Mouse (Mus musculus): ENCODE data around the gene Ampd3. TPM values are rescaled to one million over a fixed set of nuclear protein-coding genes. Genes with fewer than 3 reads are reported as not detected.

Ampd3 gene
- 10 to 100 TPM; 22.0 to 24.2 TPM for total RNA-seq (2021)

DNA sequence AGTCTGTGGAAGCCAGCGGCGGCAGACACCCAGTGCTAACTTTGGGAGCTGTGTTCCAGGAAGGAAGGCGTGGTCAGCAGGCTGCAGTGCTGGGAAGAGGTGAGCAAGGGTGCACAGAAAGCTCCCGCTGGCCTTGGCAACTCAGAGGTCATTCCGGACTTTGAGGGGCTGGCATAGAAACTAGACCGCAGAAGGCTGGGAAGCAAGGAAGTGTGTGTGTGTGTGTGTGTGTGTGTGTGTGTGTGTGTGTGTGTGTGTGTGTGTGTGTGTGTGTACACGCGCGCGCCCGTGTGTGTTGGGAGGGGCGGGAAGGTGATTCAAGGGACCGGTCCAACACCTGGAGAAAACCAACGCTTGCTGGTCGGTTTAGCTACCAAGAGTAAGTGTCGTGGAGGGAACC lies at the start of gene Ampd3:
TSS of gene Ampd3 (plus strand) at position 206 of the 400 bp plus-strand sequence.
- no peak for DNase-seq (ENCODE audit: low spot score in 2 of 2)
- intact Hi-C loops (cut with DNase I), result no loop called here

DNA sequence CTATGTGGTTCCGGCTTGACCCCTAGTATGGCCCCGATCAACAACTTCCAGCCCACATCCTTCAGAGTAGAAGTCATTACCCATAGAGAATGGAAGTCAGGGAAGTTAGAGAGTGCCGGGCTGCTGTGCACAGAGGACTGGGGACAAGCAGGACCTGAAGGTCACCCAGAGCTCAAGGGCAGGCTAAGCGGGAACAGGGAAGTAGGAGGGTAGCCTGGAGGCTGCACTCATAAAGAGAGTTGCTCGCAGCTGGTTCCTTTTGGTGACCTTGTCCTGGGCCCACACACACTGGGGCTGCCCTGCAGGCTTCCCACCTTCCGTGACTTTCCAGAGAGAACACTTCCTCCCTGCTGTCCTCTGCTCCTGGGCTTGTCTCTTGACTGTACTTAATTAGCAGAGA lies 49.5 kb upstream of the Ampd3 start:
- intact Hi-C loops (cut with DNase I), result no loop called here
- DNase-seq (ENCODE audit: low spot score in 2 of 2), result no peak

DNA sequence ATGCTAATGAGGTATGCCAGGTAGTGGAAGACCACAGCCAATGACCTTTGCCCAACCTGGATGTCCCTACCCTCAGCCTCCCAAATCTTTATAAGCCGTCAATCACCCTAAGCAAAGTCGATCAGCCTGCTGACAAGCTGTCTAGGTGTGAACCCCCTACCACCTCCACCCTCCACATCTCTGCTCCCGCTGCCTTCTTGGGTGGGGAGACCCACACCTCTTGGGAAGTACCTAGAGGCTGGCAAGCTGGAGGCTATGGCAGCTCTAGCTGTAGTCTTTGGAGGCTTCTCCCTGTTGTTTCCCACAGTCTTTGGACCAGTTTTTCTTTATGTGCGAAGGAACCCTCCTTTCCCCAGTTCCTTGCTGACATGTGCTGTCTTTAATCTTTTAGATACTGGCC lies 48.1 kb upstream of the Ampd3 start:
- no peak for DNase-seq (ENCODE audit: low spot score in 2 of 2)
- intact Hi-C loops (cut with DNase I), result no loop called here

DNA sequence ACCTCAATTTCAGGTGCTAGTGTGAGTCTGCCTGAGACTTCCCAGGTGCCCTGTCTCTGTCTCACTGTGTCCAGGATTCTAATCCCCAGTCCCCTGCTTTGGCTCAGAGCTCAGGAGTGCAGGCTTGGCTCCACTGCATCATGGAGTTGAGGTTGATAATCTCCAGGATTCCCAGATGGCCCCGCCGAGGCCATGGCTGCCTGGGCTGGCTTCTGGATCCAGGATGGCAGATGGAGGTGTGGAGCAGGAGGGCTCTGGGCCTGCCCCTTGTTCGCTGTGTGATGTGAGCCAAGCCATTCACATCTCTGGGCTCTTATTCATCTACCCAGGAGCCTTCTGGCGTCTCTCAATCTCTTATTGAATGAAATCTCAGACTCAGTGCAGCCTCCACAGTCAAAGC lies 45.8 kb upstream of the Ampd3 start:
- intact Hi-C loops (cut with DNase I), result no loop called here
- no peak for DNase-seq (ENCODE audit: low spot score in 2 of 2)

DNA sequence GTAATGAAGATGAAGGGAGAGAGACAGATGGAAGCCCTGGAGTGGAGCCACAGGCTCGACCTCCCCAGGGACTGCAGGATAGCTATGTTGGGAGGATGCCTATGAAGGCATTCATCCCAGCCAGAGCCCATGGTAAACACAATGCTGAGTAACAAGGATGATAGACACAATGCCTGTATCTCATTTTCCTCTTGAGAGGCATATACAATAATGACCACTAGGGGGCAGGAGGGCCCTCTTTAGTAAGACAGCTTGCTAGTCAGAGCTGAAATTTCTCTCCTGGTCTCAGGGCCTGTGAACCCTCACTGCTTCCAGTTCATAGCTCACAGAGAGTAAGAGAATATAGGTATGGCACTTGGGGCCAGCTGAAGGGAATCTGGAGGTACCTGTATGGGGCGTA lies 41.0 kb upstream of the Ampd3 start:
- DNase-seq (ENCODE audit: low spot score in 2 of 2), result peak; percentile 56 to 81
- intact Hi-C loops (cut with DNase I), result loop anchor here (1.0 to 5.0 kb wide), 3 partner anchors 74 to 288 kb away; no protein-coding TSS in a partner anchor

DNA sequence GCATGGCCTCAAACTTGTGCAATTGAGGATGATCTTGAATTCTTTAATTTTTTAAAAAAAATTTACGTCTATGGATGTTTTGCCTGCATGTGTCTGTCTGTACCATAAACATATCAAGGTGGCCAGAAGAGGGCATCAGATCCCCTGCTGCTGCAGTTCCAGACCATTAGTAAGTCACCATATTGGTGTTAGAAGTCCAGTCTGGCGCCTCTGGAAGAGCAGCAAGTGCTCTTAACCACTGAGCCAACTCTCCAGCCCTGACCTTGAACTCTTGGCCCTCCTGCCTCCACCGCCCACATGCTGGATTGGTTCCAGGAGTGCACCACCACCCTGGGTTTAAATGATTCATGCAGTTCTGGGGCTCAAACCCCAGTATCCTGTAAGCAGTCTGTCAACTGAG lies 39.1 kb upstream of the Ampd3 start:
- DNase-seq (ENCODE audit: low spot score in 2 of 2), result peak in 1 of 2 experiments; percentile 45
- intact Hi-C loops (cut with DNase I), result loop anchor here (5.0 kb wide), 1 partner anchor 198 kb away; no protein-coding TSS in a partner anchor

DNA sequence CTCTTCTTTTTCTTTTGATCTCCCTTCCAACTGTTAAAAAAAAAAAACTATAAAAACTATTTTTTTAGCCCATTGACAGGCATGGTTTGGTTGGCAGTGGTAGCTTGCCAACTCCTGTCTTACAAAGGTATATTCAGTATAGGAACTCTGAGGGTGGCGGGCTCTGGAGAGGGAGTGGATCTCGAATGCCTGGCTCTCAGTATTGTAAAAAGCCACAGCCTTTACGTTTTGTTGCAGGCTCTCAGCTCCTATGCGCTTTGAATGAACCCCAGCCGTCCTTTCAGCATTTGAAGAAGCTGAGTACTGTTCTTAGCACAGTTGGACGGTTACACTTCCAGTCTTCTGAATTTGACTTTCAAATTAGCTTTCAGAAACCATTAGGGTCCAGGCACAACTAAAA lies 38.7 kb upstream of the Ampd3 start:
- no peak for DNase-seq (ENCODE audit: low spot score in 2 of 2)
- intact Hi-C loops (cut with DNase I), result loop anchor here (5.0 kb wide), 1 partner anchor 198 kb away; no protein-coding TSS in a partner anchor

DNA sequence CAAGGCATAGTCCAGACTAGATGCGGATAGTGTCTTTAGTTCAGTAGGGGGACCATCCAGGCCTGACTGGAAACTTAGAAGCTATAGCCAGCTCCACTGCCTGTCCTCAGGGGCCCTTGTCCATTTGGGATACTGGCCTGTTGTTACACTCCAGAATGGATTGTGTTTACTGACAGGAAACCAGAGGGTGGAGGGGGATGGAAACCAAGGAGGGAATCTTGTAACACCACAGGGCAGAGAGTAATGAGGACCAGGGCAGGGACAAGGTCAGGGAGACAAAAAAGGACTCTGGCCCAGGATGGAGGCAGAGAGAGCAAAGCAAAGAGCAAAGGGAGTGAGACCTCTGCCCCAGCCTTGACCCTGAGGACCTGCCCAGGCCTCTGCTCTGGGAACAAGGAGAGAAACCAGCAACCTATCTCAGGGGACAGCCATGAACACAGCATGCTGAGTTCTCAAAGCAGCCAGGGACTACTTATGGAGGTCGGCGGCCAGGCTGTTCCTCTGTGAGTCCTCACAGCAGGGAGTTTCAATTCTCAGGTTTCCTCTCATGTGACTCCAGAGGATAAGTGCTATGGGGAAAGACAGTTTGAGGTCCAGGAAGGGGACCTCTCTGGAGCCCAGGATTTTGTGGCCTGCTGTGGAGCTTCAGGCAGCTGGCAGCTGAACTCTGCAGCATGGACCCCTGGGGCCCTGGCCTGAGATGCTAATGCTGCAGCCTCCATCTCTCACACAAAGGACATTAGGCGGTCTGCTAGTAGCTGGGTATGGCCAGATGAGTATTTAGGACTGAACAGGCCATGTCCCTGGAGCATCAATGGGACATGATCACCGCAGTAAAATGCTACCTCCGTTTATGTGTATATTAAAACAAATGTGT lies 36.7 kb upstream of the Ampd3 start:
- intact Hi-C loops (cut with DNase I), result no loop called here
- no peak for DNase-seq (ENCODE audit: low spot score in 2 of 2)

DNA sequence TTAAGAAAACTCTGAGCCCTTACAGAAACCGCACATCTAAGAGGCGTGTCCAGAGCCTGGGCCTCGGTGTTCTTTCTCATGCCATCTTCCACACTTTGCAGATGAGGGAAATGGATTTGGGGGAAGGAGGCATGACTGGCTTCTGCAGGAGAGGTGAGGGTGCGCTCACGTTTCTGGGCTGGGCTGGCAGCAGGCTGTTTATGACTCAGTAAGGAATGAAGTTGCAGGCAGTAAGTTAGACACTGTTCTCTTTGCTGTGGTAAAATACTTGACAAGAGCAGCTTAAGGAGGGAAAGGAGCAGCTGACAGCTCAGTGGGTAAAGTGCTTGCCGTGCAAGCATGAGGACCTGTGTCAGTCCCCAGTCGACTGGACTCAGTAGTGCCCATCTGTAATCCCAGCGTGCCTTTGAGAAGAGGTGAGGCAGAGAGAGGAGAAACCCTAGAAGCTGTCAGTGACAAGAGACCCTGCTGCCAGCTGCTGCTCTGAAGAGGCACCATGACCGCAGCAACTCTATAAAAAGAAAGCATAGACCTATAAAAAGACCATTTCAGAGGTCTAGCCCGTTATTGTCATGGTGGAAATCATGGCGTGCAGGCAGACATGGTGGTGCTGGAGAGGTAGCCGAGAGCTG lies 35.9 kb upstream of the Ampd3 start:
- intact Hi-C loops (cut with DNase I), result no loop called here
- DNase-seq (ENCODE audit: low spot score in 2 of 2), result no peak

DNA sequence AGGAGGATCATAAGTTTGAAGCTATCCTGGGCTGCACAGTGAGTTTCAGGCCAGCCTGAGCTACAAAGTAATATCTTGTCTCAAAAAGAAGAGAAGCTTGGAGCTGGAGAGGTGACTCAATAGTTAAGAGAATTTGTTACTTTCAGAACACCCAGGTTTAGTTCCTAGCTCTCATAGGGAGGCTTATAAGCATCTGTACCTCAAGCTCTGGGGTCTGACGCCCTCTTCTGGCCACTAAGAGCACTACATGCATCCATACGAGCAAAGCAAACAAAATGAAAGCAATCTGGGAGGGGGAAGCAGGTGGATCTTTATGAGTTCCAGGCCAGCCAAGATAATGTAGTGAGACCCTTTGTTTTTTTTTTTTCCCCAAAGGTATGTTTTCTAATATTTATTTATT lies 31.1 kb upstream of the Ampd3 start:
- intact Hi-C loops (cut with DNase I), result no loop called here
- DNase-seq (ENCODE audit: low spot score in 2 of 2), result no peak

DNA sequence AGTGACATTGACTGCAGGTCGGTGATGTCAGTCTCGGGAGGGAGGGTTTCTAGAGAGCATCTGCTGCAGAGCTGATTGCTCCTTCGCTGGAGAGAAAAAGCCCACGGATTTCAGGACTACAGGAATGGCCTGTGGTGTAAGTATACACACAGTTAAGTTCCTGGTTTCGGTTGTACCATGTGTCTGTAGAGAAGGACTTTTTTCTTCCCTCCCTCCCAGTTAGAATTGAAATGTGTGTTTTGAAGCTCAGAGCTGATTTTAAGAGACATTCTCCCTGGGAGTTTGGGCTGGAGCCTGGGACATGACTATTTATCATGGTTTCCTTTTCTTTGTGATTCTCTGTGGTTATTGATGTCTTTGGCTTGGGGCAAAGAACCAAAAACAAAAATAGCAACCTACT lies 28.2 kb upstream of the Ampd3 start:
- DNase-seq (ENCODE audit: low spot score in 2 of 2), result no peak
- intact Hi-C loops (cut with DNase I), result no loop called here

DNA sequence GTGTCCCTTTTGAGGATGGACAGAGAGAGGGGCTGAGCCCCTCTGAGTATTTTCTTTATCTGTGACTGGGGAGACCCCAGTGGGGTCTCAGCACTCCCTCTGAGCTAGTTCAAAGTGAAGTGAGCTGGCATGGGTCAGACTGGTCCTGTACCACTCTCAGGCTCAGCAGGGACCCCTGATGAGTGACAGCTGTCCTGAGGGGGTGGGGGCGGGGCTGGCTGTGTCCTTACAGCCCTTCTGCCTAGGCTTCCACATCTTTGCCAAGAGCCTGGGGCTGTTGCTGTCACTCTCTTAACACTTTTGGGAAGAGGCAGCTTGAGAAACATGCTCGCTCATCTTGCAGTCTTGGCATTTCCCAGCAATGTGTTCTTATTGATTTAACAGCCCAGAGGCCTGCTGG lies 27.8 kb upstream of the Ampd3 start:
- intact Hi-C loops (cut with DNase I), result no loop called here
- DNase-seq (ENCODE audit: low spot score in 2 of 2), result no peak

DNA sequence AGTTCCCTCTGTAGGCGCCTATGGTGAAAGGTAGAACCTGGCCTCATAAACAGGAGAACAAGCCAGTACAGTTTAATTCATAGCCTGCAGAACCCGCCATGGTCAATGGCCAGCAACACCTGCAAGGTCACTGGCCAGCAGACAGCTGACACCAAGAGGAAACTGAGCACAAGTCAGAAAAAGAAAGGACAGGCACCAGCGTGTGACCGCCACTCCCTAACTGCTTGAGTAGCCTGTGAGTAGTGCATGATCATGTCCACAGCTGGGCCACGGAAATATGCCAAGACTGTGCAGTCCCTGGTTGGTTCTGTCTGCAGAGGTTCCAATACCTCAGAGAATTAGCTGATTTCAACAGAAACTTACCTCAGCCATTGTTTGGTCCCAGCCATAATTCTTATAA lies 26.0 kb upstream of the Ampd3 start:
- intact Hi-C loops (cut with DNase I), result no loop called here
- no peak for DNase-seq (ENCODE audit: low spot score in 2 of 2)

DNA sequence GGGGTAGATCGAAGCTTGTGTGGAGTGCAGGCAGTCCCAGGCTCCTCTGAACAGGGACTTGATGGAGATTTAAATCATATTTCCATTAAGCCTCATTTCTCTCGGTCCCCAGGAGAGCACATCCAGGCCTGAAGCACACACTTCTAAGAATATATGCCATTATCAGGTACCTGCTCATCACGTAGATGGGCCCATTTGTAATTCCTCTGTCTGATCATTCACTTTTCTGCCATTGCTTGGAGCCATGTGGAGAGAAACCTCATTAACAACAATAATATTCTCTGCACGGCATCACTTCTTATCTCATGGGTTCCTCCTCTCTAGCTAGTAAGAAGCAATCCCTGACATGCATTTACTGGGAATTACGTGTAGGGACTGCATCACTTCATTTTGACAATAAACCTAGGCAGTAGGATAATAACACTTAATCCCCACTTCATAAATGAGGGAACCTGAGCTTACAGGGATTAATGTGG lies 21.9 kb upstream of the Ampd3 start:
- intact Hi-C loops (cut with DNase I), result no loop called here
- DNase-seq (ENCODE audit: low spot score in 2 of 2), result no peak

DNA sequence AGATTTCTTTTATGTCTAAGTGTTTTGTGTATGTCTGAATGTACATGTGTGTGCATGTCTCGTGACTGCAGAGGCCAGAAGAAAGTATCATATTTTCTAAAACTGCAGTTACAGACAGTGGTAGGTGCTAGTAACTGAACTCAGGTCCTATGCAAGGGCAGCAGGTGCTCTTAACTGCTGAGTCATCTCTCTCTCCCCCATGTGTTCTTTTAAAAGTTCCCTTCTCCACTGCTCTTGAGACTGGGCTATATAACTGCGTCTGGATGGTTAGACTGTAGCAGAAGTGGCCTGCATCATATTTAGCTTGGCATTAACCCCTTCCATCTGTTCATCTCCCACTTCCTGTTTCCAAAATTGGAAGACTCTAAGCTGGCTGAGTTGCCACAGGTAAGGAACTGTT lies 21.2 kb upstream of the Ampd3 start:
- DNase-seq (ENCODE audit: low spot score in 2 of 2), result no peak
- intact Hi-C loops (cut with DNase I), result no loop called here

DNA sequence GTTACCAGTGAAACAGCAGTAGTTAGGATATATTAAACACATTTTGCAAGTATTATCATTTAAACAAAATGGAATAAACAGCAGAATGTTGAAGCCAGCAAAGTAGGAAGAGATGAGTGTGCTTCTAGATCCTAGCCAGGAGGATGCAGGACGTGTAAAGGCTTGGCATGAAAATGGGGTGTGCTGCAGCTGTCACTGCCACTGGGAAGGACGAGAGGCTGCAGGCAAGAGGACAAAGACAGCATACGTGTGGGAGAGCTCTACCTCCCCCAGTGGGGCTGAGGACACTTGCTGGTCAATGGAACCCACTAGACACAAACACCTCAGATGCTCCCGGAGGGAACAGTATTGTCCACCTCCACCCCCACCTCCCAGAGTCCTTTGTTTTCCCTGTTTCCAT lies 17.2 kb upstream of the Ampd3 start:
- peak in 1 of 2 experiments; percentile 38 for DNase-seq (ENCODE audit: low spot score in 2 of 2)
- intact Hi-C loops (cut with DNase I), result no loop called here

DNA sequence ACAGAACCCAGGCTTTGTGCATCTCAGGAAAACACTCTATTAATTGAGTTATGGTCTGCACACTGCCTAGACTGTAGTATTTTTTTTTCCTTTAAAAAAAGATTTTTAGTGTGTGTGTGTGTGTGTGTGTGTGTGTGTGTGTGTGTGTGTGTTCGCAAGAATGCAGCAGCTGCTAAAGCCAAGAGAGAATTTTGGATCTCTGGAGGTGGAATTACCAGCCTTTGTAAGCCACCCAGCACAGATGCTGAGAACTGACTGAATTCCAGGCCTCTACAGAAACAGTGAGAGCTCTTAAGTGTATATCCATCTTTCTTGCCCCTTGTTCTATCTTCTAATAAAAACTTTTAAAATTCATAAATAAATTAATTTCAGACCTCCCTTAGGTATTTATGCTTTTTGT lies 16.4 kb upstream of the Ampd3 start:
- DNase-seq (ENCODE audit: low spot score in 2 of 2), result peak in 1 of 2 experiments; percentile 62
- intact Hi-C loops (cut with DNase I), result no loop called here

DNA sequence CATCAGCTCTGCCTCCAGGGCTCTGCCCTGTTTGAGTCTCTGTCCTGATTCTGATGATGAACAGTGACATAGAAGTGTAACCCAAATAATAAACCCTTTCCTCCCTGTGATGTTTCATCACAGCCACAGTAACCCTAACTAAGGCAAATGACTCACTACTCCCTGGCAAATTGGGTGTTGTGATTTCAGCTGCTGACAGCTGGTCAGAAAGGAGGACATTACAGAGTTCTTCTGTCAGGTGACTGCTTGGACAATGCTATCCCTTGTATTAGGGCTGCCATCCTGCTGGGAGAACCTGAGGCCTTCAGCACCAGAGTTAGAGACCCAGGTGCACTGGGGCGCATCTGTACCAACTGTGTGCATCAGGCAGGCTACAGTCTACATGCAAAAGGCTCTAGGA lies 14.7 kb upstream of the Ampd3 start:
- intact Hi-C loops (cut with DNase I), result no loop called here
- no peak for DNase-seq (ENCODE audit: low spot score in 2 of 2)

DNA sequence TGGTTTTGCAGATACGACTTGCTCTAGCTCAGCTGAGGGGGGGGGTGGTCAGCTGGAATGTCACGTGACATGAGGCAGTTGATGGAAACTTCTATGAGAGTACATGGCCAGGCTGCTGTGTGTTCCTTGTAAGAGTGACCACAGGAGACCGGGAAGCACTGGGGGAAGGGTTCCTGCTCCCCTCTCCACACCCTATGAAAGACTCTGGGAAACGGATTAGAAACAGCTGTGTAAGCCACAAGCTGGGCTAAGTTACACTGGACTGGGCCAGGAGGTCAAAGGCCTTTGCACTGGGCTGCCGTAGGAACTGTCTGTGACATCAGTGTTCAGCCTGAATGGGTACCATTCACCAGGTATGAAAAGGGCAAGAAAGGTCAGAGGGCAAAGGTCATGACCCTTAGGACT lies 14.1 kb upstream of the Ampd3 start:
- intact Hi-C loops (cut with DNase I), result no loop called here
- DNase-seq (ENCODE audit: low spot score in 2 of 2), result no peak

DNA sequence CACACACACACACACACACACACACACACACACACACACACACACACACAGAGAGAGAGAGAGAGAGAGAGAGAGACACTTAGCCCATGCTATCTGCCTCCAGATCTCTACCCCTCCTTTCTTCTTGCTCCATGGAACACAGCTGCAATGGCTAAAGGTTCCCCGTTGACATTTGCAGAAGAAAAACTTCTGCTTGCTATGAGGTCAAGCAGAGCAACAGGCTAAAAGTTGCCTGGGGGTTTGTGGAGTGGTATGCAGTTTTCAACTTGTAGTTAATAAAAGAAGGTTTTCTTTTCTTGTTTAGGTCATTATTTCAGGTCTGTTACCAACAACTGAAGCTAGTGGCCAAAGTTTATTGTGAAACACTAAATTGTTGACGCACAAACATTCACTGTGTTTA lies 11.6 kb upstream of the Ampd3 start:
- intact Hi-C loops (cut with DNase I), result no loop called here

DNA sequence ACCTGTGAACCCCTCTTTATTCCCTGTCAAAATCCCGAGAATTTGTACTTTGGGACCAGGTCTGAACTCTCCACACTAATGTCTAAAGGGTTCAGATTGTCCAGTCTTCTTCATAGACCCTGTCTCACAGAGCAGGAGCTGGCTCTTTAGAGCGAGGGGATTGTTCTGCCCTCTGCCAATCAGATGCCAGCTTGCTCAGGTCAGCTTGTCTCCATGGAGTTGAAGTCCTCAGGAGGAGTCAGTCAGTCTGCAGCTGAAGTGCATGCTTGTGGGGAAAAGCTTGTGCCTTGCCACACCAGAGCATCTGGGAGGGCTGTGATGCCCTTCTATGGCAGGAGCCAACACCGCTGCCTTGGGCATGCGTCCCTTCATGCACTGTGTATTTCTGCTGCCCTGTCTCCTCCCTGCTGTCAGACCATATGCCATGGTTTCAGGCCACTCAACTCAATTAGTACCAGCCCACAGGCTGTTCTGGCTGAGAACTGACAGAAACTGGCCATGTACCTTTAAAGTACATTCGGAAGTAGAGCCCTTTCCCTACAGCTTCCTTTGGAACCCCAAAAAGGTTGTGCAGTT lies 5.3 kb upstream of the Ampd3 start:
- no peak for DNase-seq (ENCODE audit: low spot score in 2 of 2)
- intact Hi-C loops (cut with DNase I), result no loop called here

More for the DNA sequence above, 11.6 kb upstream of the Ampd3 start:
- DNase-seq (ENCODE audit: low spot score in 2 of 2), result no peak
